Mouse (Mus musculus): ENCODE results near the gene Mecr. TPM values are rescaled to one million over a fixed set of nuclear protein-coding genes. Genes with fewer than 3 reads are reported as not detected.

The Mecr gene
- polyA plus RNA-seq, 1 experiment from 2014 or later = 86.6 TPM

GRCm38 (mm10) chr4:131813798-131814197 is 29.5 kb upstream of the Mecr start:
- H3K36me3 ChIP-seq (ENCODE audit: control insufficient read depth, insufficient read depth, low read length) = no peaks in the 10 kb centered on the region
- 72% methylated on average over 7 of the region's 7 CpGs for WGBS
- no peak for ATAC-seq

GRCm38 (mm10) chr4:131814869-131815268 is 28.4 kb upstream of the Mecr start:
- H3K4me2 ChIP-seq (ENCODE audit: low read depth, low read length) = no peak overlapping the region
- no peaks in the 10 kb centered on the region for H3K36me3 ChIP-seq (ENCODE audit: control insufficient read depth, insufficient read depth, low read length)
- no peaks in the 10 kb centered on the region for H3K9me3 ChIP-seq (ENCODE audit: control insufficient read depth, low read length)
- WGBS = 78% methylated on average over 10 of the region's 10 CpGs
- no peak overlapping the region for H3K9ac ChIP-seq (ENCODE audit: low read depth, low read length)
- H3K4me1 ChIP-seq (ENCODE audit: control insufficient read depth, insufficient read depth, low read length) = no peaks in the 10 kb centered on the region
- H3K27ac ChIP-seq (ENCODE audit: low read length) = no peak overlapping the region
- no peak for ATAC-seq
- no peak overlapping the region for H3K4me3 ChIP-seq (ENCODE audit: low read length)
- no peaks in the 10 kb centered on the region for H3K27me3 ChIP-seq (replicated peaks; ENCODE audit: control insufficient read depth, insufficient read depth, low read length)

More at GRCm38 (mm10) chr4:131813798-131814197, 29.5 kb upstream of the Mecr start:
- H3K4me1 ChIP-seq (ENCODE audit: control insufficient read depth, insufficient read depth, low read length) = no peaks in the 10 kb centered on the region
- H3K4me2 ChIP-seq (ENCODE audit: low read depth, low read length) = no peak overlapping the region
- no peak overlapping the region for H3K27ac ChIP-seq (ENCODE audit: low read length)
- H3K27me3 ChIP-seq (replicated peaks; ENCODE audit: control insufficient read depth, insufficient read depth, low read length) = no peaks in the 10 kb centered on the region
- H3K9me3 ChIP-seq (ENCODE audit: control insufficient read depth, low read length) = no peaks in the 10 kb centered on the region
- no peak overlapping the region for H3K4me3 ChIP-seq (ENCODE audit: low read length)
- H3K9ac ChIP-seq (ENCODE audit: low read depth, low read length) = no peak overlapping the region

GRCm38 (mm10) chr4:131815774-131816173 is 27.5 kb upstream of the Mecr start:
- H3K4me2 ChIP-seq (ENCODE audit: low read depth, low read length) = no peak overlapping the region
- no peak for ATAC-seq
- H3K27ac ChIP-seq (ENCODE audit: low read length) = no peak overlapping the region
- H3K4me3 ChIP-seq (ENCODE audit: low read length) = no peak overlapping the region
- 64% methylated on average over 10 of the region's 10 CpGs for WGBS
- H3K9ac ChIP-seq (ENCODE audit: low read depth, low read length) = no peak overlapping the region
- H3K36me3 ChIP-seq (ENCODE audit: control insufficient read depth, insufficient read depth, low read length) = no peaks in the 10 kb centered on the region
- no peaks in the 10 kb centered on the region for H3K4me1 ChIP-seq (ENCODE audit: control insufficient read depth, insufficient read depth, low read length)
- H3K27me3 ChIP-seq (replicated peaks; ENCODE audit: control insufficient read depth, insufficient read depth, low read length) = no peaks in the 10 kb centered on the region
- no peaks in the 10 kb centered on the region for H3K9me3 ChIP-seq (ENCODE audit: control insufficient read depth, low read length)

- no peak overlapping the region for H3K9ac ChIP-seq (ENCODE audit: low read depth, low read length)
- no peak for ATAC-seq
- no peaks in the 10 kb centered on the region for H3K9me3 ChIP-seq (ENCODE audit: control insufficient read depth, low read length)
- WGBS = 62% methylated on average over 23 of the region's 23 CpGs
- H3K27me3 ChIP-seq (replicated peaks; ENCODE audit: control insufficient read depth, insufficient read depth, low read length) = no peaks in the 10 kb centered on the region
- no peak overlapping the region for H3K4me2 ChIP-seq (ENCODE audit: low read depth, low read length)
- H3K27ac ChIP-seq (ENCODE audit: low read length) = no peak overlapping the region
- no peak overlapping the region for H3K4me3 ChIP-seq (ENCODE audit: low read length)
- peaks cover 5% of the 10 kb centered on the region; the same call in 1 of the 2 replicates for H3K4me1 ChIP-seq (ENCODE audit: control insufficient read depth, insufficient read depth, low read length)
- H3K36me3 ChIP-seq (ENCODE audit: control insufficient read depth, insufficient read depth, low read length) = no peaks in the 10 kb centered on the region
Observed at GRCm38 (mm10) chr4:131818926-131819325, 24.3 kb upstream of the Mecr start.

GRCm38 (mm10) chr4:131821161-131821731 is 22.0 kb upstream of the Mecr start:
- no peak overlapping the region for H3K4me3 ChIP-seq (ENCODE audit: low read length)
- no peak overlapping the region for H3K4me2 ChIP-seq (ENCODE audit: low read depth, low read length)
- H3K27ac ChIP-seq (ENCODE audit: low read length) = no peak overlapping the region
- no peak overlapping the region for H3K9ac ChIP-seq (ENCODE audit: low read depth, low read length)
- H3K4me1 ChIP-seq (ENCODE audit: control insufficient read depth, insufficient read depth, low read length) = peaks cover 5% of the 10 kb centered on the region; the same call in 1 of the 2 replicates
- no peaks in the 10 kb centered on the region for H3K36me3 ChIP-seq (ENCODE audit: control insufficient read depth, insufficient read depth, low read length)
- peak; percentile 29; the same call in 1 of the 2 replicates for ATAC-seq
- no peaks in the 10 kb centered on the region for H3K27me3 ChIP-seq (replicated peaks; ENCODE audit: control insufficient read depth, insufficient read depth, low read length)
- no peaks in the 10 kb centered on the region for H3K9me3 ChIP-seq (ENCODE audit: control insufficient read depth, low read length)
- WGBS = 64% methylated on average over 16 of the region's 16 CpGs

GRCm38 (mm10) chr4:131822583-131822982 is 20.7 kb upstream of the Mecr start:
- peak; percentile 81 for ATAC-seq
- Histone ChIP-seq H3K4me1 (ENCODE audit: control insufficient read depth, insufficient read depth, low read length) (peaks cover 8% of the 10 kb centered on the region; the same call in 1 of the 2 replicates), H3K27ac (ENCODE audit: low read length) (no peak overlapping the region), H3K4me3 (ENCODE audit: low read length) (no peak overlapping the region), H3K9me3 (ENCODE audit: control insufficient read depth, low read length) (no peaks in the 10 kb centered on the region), H3K27me3 (replicated peaks; ENCODE audit: control insufficient read depth, insufficient read depth, low read length) (no peaks in the 10 kb centered on the region), H3K9ac (ENCODE audit: low read depth, low read length) (no peak overlapping the region), H3K36me3 (ENCODE audit: control insufficient read depth, insufficient read depth, low read length) (no peaks in the 10 kb centered on the region), H3K4me2 (ENCODE audit: low read depth, low read length) (no peak overlapping the region)
- WGBS = 66% methylated on average over 3 of the region's 3 CpGs

GRCm38 (mm10) chr4:131824939-131825338 is 18.3 kb upstream of the Mecr start:
- no peak overlapping the region for H3K27ac ChIP-seq (ENCODE audit: low read length)

DNA sequence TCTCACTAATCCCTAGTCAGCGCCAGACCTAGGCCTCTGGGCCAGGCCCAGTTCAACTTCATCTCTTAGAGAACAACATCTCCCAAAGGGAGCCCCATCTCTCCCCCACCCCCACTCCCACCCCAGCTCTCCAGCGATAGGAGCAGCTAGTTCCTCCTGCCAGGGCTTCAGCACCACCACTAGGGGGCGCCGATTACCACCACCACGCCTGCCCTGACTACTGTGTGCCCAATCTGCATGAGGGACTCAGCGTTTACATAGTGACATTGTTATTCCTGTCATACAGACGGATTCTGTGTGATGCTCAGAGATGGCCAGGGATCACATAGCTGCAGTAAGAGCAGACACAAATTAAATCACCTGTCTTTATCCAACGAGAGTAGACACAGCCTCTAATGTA is 17.4 kb upstream of the Mecr start:
- no peak for ATAC-seq
- WGBS = 49% methylated on average over 8 of the region's 8 CpGs
- peaks cover 8% of the 10 kb centered on the region; the same call in 1 of the 2 replicates for H3K4me1 ChIP-seq (ENCODE audit: control insufficient read depth, insufficient read depth, low read length)
- no peaks in the 10 kb centered on the region for H3K9me3 ChIP-seq (ENCODE audit: control insufficient read depth, low read length)
- H3K4me3 ChIP-seq (ENCODE audit: low read length) = no peak overlapping the region
- H3K4me2 ChIP-seq (ENCODE audit: low read depth, low read length) = no peak overlapping the region
- H3K27me3 ChIP-seq (replicated peaks; ENCODE audit: control insufficient read depth, insufficient read depth, low read length) = no peaks in the 10 kb centered on the region
- no peak overlapping the region for H3K27ac ChIP-seq (ENCODE audit: low read length)
- H3K9ac ChIP-seq (ENCODE audit: low read depth, low read length) = no peak overlapping the region
- H3K36me3 ChIP-seq (ENCODE audit: control insufficient read depth, insufficient read depth, low read length) = no peaks in the 10 kb centered on the region

More at GRCm38 (mm10) chr4:131824939-131825338, 18.3 kb upstream of the Mecr start:
- H3K9ac ChIP-seq (ENCODE audit: low read depth, low read length) = no peak overlapping the region
- peaks cover 8% of the 10 kb centered on the region; the same call in 1 of the 2 replicates for H3K4me1 ChIP-seq (ENCODE audit: control insufficient read depth, insufficient read depth, low read length)
- no peaks in the 10 kb centered on the region for H3K36me3 ChIP-seq (ENCODE audit: control insufficient read depth, insufficient read depth, low read length)
- H3K9me3 ChIP-seq (ENCODE audit: control insufficient read depth, low read length) = no peaks in the 10 kb centered on the region
- WGBS = 74% methylated on average over 3 of the region's 3 CpGs
- no peak for ATAC-seq
- H3K4me3 ChIP-seq (ENCODE audit: low read length) = no peak overlapping the region
- no peaks in the 10 kb centered on the region for H3K27me3 ChIP-seq (replicated peaks; ENCODE audit: control insufficient read depth, insufficient read depth, low read length)
- no peak overlapping the region for H3K4me2 ChIP-seq (ENCODE audit: low read depth, low read length)

DNA sequence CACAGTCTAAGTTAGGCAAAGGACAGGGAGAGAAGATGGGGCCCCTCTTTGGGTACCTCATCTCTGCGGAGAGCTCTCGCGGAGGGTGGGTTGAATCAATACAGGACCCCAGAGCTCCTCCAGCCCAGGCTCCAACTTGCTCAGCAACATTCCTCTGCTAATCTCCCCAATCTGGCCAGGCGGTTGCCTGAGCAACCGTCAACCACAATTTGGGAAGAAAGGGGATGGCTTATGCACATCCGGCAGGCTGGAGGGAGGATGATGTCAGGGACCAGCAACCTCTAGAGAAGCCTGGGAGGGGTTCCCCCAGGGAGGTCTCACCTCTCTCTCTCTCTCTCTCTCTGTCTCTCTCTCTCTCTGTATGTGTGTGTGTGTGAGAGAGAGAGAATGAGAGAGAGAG is 16.4 kb upstream of the Mecr start:
- WGBS = 13% methylated on average over 6 of the region's 6 CpGs
- no peak overlapping the region for H3K9ac ChIP-seq (ENCODE audit: low read depth, low read length)
- H3K4me2 ChIP-seq (ENCODE audit: low read depth, low read length) = no peak overlapping the region
- ATAC-seq = 0 out of 2 replicates have a peak, but pooled peaks have one; percentile 20
- H3K4me1 ChIP-seq (ENCODE audit: control insufficient read depth, insufficient read depth, low read length) = peaks cover 7% of the 10 kb centered on the region; the same call in 1 of the 2 replicates
- no peaks in the 10 kb centered on the region for H3K9me3 ChIP-seq (ENCODE audit: control insufficient read depth, low read length)
- no peaks in the 10 kb centered on the region for H3K27me3 ChIP-seq (replicated peaks; ENCODE audit: control insufficient read depth, insufficient read depth, low read length)
- H3K4me3 ChIP-seq (ENCODE audit: low read length) = no peak overlapping the region
- H3K36me3 ChIP-seq (ENCODE audit: control insufficient read depth, insufficient read depth, low read length) = no peaks in the 10 kb centered on the region
- no peak overlapping the region for H3K27ac ChIP-seq (ENCODE audit: low read length)

GRCm38 (mm10) chr4:131829123-131829522 is 14.1 kb upstream of the Mecr start:
- no peak overlapping the region for H3K4me3 ChIP-seq (ENCODE audit: low read length)
- H3K27me3 ChIP-seq (replicated peaks; ENCODE audit: control insufficient read depth, insufficient read depth, low read length) = no peaks in the 10 kb centered on the region
- H3K4me1 ChIP-seq (ENCODE audit: control insufficient read depth, insufficient read depth, low read length) = 0 out of 2 replicates have a peak, but pooled peaks cover 2% of the 10 kb centered on the region
- no peaks in the 10 kb centered on the region for H3K9me3 ChIP-seq (ENCODE audit: control insufficient read depth, low read length)
- peak; percentile 29; the same call in 1 of the 2 replicates for ATAC-seq
- no peak overlapping the region for H3K27ac ChIP-seq (ENCODE audit: low read length)
- H3K4me2 ChIP-seq (ENCODE audit: low read depth, low read length) = no peak overlapping the region
- H3K36me3 ChIP-seq (ENCODE audit: control insufficient read depth, insufficient read depth, low read length) = no peaks in the 10 kb centered on the region
- H3K9ac ChIP-seq (ENCODE audit: low read depth, low read length) = no peak overlapping the region
- 63% methylated on average over 8 of the region's 8 CpGs for WGBS

Measured in intestine, embryonic 16.5 days (tissue).